Mouse (Mus musculus): ENCODE results near the gene Kin. TPM values are rescaled to one million over a fixed set of nuclear protein-coding genes. Genes with fewer than 3 reads are reported as not detected.

Kin gene
- polyA plus RNA-seq, 1 experiment from 2014 or later: 23.5 TPM

GRCm38 (mm10) chr2:10079745-10080309 lies 566 bp upstream of the Kin start:
- Histone ChIP-seq H3K9me3 (replicated peaks) (no peaks in the 10 kb centered on the region), H3K4me3 (peak overlapping the region; percentile 95), H3K27ac (peak overlapping the region; percentile 86), H3K4me2 (peak overlapping the region; percentile 75), H3K27me3 (replicated peaks) (no peaks in the 10 kb centered on the region), H3K36me3 (peaks cover 44% of the 10 kb centered on the region), H3K9ac (peak overlapping the region; percentile 99), H3K4me1 (peaks cover 54% of the 10 kb centered on the region)
- peak; percentile 44 for ATAC-seq
- under 1% methylated on average over 28 of the region's 28 CpGs for WGBS (ENCODE audit: insufficient replicate concordance)

GRCm38 (mm10) chr2:10081453-10082080 lies 1.2 kb downstream of the Kin start:
- ATAC-seq: peak; percentile 17; the same call in 1 of the 2 replicates
- Histone ChIP-seq H3K4me3 (peak overlapping the region; percentile 95), H3K27ac (peak overlapping the region; percentile 56; the same call in 1 of the 2 replicates), H3K4me1 (peaks cover 46% of the 10 kb centered on the region), H3K9me3 (replicated peaks) (no peaks in the 10 kb centered on the region), H3K36me3 (peaks cover 46% of the 10 kb centered on the region), H3K27me3 (replicated peaks) (no peaks in the 10 kb centered on the region), H3K4me2 (peak overlapping the region; percentile 75), H3K9ac (peak overlapping the region; percentile 99)
- WGBS (ENCODE audit: insufficient replicate concordance): 63% methylated on average over 5 of the region's 5 CpGs

- peaks cover 39% of the 10 kb centered on the region for H3K4me1 ChIP-seq
- H3K4me2 ChIP-seq: no peak overlapping the region
- H3K27ac ChIP-seq: no peak overlapping the region
- no peak overlapping the region for H3K9ac ChIP-seq
- WGBS (ENCODE audit: insufficient replicate concordance): 52% methylated on average over 1 of the region's 1 CpGs
- H3K4me3 ChIP-seq: no peak overlapping the region
- H3K27me3 ChIP-seq (replicated peaks): no peaks in the 10 kb centered on the region
- no peak for ATAC-seq
- peaks cover 54% of the 10 kb centered on the region for H3K36me3 ChIP-seq
- H3K9me3 ChIP-seq (replicated peaks): no peaks in the 10 kb centered on the region
Measured at GRCm38 (mm10) chr2:10082737-10083136, 2.3 kb downstream of the Kin start.

GRCm38 (mm10) chr2:10087256-10087850 lies 7.0 kb downstream of the Kin start:
- ATAC-seq: no peak
- H3K4me3 ChIP-seq: no peak overlapping the region
- H3K4me2 ChIP-seq: no peak overlapping the region
- H3K27me3 ChIP-seq (replicated peaks): no peaks in the 10 kb centered on the region
- H3K4me1 ChIP-seq: peaks cover 12% of the 10 kb centered on the region
- 86% methylated on average over 8 of the region's 8 CpGs for WGBS (ENCODE audit: insufficient replicate concordance)
- no peak overlapping the region for H3K27ac ChIP-seq
- H3K9ac ChIP-seq: no peak overlapping the region
- H3K36me3 ChIP-seq: peaks cover 93% of the 10 kb centered on the region
- no peaks in the 10 kb centered on the region for H3K9me3 ChIP-seq (replicated peaks)

GRCm38 (mm10) chr2:10094327-10095100 lies 14.1 kb downstream of the Kin start:
- H3K4me1 ChIP-seq: no peaks in the 10 kb centered on the region
- H3K27me3 ChIP-seq (replicated peaks): no peaks in the 10 kb centered on the region
- ATAC-seq: peak; percentile 60
- no peak overlapping the region for H3K4me2 ChIP-seq
- 83% methylated on average over 14 of the region's 14 CpGs for WGBS (ENCODE audit: insufficient replicate concordance)
- peak overlapping the region; percentile 57 for H3K27ac ChIP-seq
- peaks cover 49% of the 10 kb centered on the region for H3K36me3 ChIP-seq
- H3K9me3 ChIP-seq (replicated peaks): no peaks in the 10 kb centered on the region
- H3K4me3 ChIP-seq: no peak overlapping the region
- no peak overlapping the region for H3K9ac ChIP-seq

- no peak overlapping the region for H3K4me2 ChIP-seq
- 31% methylated on average over 9 of the region's 9 CpGs for WGBS (ENCODE audit: insufficient replicate concordance)
- ATAC-seq: no peak
- H3K27me3 ChIP-seq (replicated peaks): no peaks in the 10 kb centered on the region
- H3K4me1 ChIP-seq: peaks cover 8% of the 10 kb centered on the region
- peaks cover 11% of the 10 kb centered on the region for H3K36me3 ChIP-seq
- H3K27ac ChIP-seq: no peak overlapping the region
- no peak overlapping the region for H3K4me3 ChIP-seq
- no peaks in the 10 kb centered on the region for H3K9me3 ChIP-seq (replicated peaks)
- no peak overlapping the region for H3K9ac ChIP-seq
Measured at GRCm38 (mm10) chr2:10098598-10099215, 18.3 kb downstream of the Kin start.

GRCm38 (mm10) chr2:10100471-10100870 lies 20.1 kb downstream of the Kin start:
- Histone ChIP-seq H3K9me3 (replicated peaks) (no peaks in the 10 kb centered on the region), H3K27ac (no peak overlapping the region), H3K4me3 (no peak overlapping the region), H3K4me1 (peaks cover 8% of the 10 kb centered on the region), H3K4me2 (no peak overlapping the region), H3K9ac (no peak overlapping the region), H3K36me3 (peaks cover 4% of the 10 kb centered on the region; the same call in 1 of the 2 replicates), H3K27me3 (replicated peaks) (no peaks in the 10 kb centered on the region)
- WGBS (ENCODE audit: insufficient replicate concordance): 69% methylated on average over 2 of the region's 2 CpGs
- ATAC-seq: peak; percentile 36; the same call in 1 of the 2 replicates

GRCm38 (mm10) chr2:10101180-10101579 lies 20.8 kb downstream of the Kin start:
- ATAC-seq: no peak
- H3K4me1 ChIP-seq: peaks cover 8% of the 10 kb centered on the region
- no peaks in the 10 kb centered on the region for H3K9me3 ChIP-seq (replicated peaks)
- no peak overlapping the region for H3K9ac ChIP-seq
- peaks cover 4% of the 10 kb centered on the region; the same call in 1 of the 2 replicates for H3K36me3 ChIP-seq
- no peak overlapping the region for H3K4me3 ChIP-seq
- H3K27me3 ChIP-seq (replicated peaks): no peaks in the 10 kb centered on the region
- H3K4me2 ChIP-seq: no peak overlapping the region
- H3K27ac ChIP-seq: no peak overlapping the region
- 26% methylated on average over 6 of the region's 6 CpGs for WGBS (ENCODE audit: insufficient replicate concordance)

GRCm38 (mm10) chr2:10108535-10109189 lies 28.3 kb downstream of the Kin start:
- Histone ChIP-seq H3K9ac (no peak overlapping the region), H3K4me3 (no peak overlapping the region), H3K4me1 (no peaks in the 10 kb centered on the region), H3K27ac (no peak overlapping the region), H3K36me3 (0 out of 2 replicates have a peak, but pooled peaks cover 4% of the 10 kb centered on the region), H3K27me3 (replicated peaks) (no peaks in the 10 kb centered on the region), H3K9me3 (replicated peaks) (no peaks in the 10 kb centered on the region), H3K4me2 (no peak overlapping the region)
- 59% methylated on average over 6 of the region's 6 CpGs for WGBS (ENCODE audit: insufficient replicate concordance)
- ATAC-seq: no peak

- WGBS (ENCODE audit: insufficient replicate concordance): 38% methylated on average over 1 of the region's 1 CpGs
- no peak overlapping the region for H3K4me3 ChIP-seq
- no peak for ATAC-seq
Measured at GRCm38 (mm10) chr2:10118751-10119150, 38.4 kb downstream of the Kin start.

GRCm38 (mm10) chr2:10119276-10119675 lies 38.9 kb downstream of the Kin start:
- no peak overlapping the region for H3K4me3 ChIP-seq
- ATAC-seq: no peak
- H3K4me1 ChIP-seq: no peaks in the 10 kb centered on the region
- no peak overlapping the region for H3K27ac ChIP-seq
- H3K36me3 ChIP-seq: peaks cover 11% of the 10 kb centered on the region; the same call in 1 of the 2 replicates
- no peaks in the 10 kb centered on the region for H3K27me3 ChIP-seq (replicated peaks)
- WGBS (ENCODE audit: insufficient replicate concordance): 72% methylated on average over 8 of the region's 8 CpGs
- H3K9ac ChIP-seq: no peak overlapping the region
- H3K4me2 ChIP-seq: no peak overlapping the region
- no peaks in the 10 kb centered on the region for H3K9me3 ChIP-seq (replicated peaks)

More at GRCm38 (mm10) chr2:10118751-10119150, 38.4 kb downstream of the Kin start:
- Histone ChIP-seq H3K9ac (no peak overlapping the region), H3K36me3 (peaks cover 11% of the 10 kb centered on the region; the same call in 1 of the 2 replicates), H3K4me2 (no peak overlapping the region), H3K9me3 (replicated peaks) (no peaks in the 10 kb centered on the region), H3K27ac (no peak overlapping the region), H3K27me3 (replicated peaks) (no peaks in the 10 kb centered on the region), H3K4me1 (no peaks in the 10 kb centered on the region)
